Mouse (Mus musculus): ENCODE measurements around the gene BC025446.

GRCm38 (mm10) chr15:75189116-75189515 is 27.1 kb upstream of the BC025446 start:
- TF ChIP-seq CTCF (conservative IDR thresholded peaks at IDR 0.05; ENCODE audit: low read length), result peak; percentile 51
- TF ChIP-seq NANOG (IDR thresholded peaks at IDR 0.05; ENCODE audit: borderline replicate concordance, low read length), result no peak
- TF ChIP-seq POU5F1 (IDR thresholded peaks at IDR 0.05; ENCODE audit: borderline replicate concordance, low read length), result no peak
